Mouse (Mus musculus) heart, adult 8-10 months (tissue): ENCODE measurements around the gene Gm20388. TPM values are rescaled to one million over a fixed set of nuclear protein-coding genes. Genes with fewer than 3 reads are reported as not detected.

Experiments used
- DNase-seq: peaks from one replicate; pipeline ENCODE4 v3.0.0; 2022; ENCODE audit warnings: low spot score
- total RNA-seq, 4 experiments: library from RNA; stranded (reverse); gene quantifications; 2 replicates each; pipeline ENCODE4 v1.2.4; 2022

The Gm20388 gene
- total RNA-seq, 4 experiments from 2014 or later, result 4.2 to 6.7 TPM; not detected in 2

- no peak for DNase-seq
These were observed 134.3 kb downstream of the Gm20388 start for GRCm38 (mm10) chr8:120044907-120045306.

GRCm38 (mm10) chr8:120045471-120045870 lies 134.8 kb downstream of the Gm20388 start:
- DNase-seq, result no peak

- peak; percentile 88 for DNase-seq
These were observed 135.8 kb downstream of the Gm20388 start for GRCm38 (mm10) chr8:120046258-120047020.

GRCm38 (mm10) chr8:120049949-120050348 lies 139.3 kb downstream of the Gm20388 start:
- no peak for DNase-seq

- DNase-seq, result no peak
These were observed 139.7 kb downstream of the Gm20388 start for GRCm38 (mm10) chr8:120050376-120050775.

GRCm38 (mm10) chr8:120051006-120051405 lies 140.4 kb downstream of the Gm20388 start:
- no peak for DNase-seq

- no peak for DNase-seq
These were observed 141.3 kb downstream of the Gm20388 start for GRCm38 (mm10) chr8:120051908-120052307.

GRCm38 (mm10) chr8:120052318-120052717 lies 141.7 kb downstream of the Gm20388 start:
- DNase-seq, result no peak

- no peak for DNase-seq
These were observed 144.2 kb downstream of the Gm20388 start for GRCm38 (mm10) chr8:120054833-120055232.

GRCm38 (mm10) chr8:120057078-120057477 lies 146.4 kb downstream of the Gm20388 start:
- DNase-seq, result no peak

GRCm38 (mm10) chr8:120062742-120063141 lies 152.1 kb downstream of the Gm20388 start:
- DNase-seq, result no peak

- DNase-seq, result no peak
These were observed 152.7 kb downstream of the Gm20388 start for GRCm38 (mm10) chr8:120063326-120063725.

- no peak for DNase-seq
These were observed 155.0 kb downstream of the Gm20388 start for GRCm38 (mm10) chr8:120065611-120066010.

- no peak for DNase-seq
These were observed 155.6 kb downstream of the Gm20388 start for GRCm38 (mm10) chr8:120066226-120066625.

- peak; percentile 83 for DNase-seq
These were observed 157.5 kb downstream of the Gm20388 start for GRCm38 (mm10) chr8:120067936-120068668.

GRCm38 (mm10) chr8:120071684-120072083 lies 161.0 kb downstream of the Gm20388 start:
- DNase-seq, result peak; percentile 85

- no peak for DNase-seq
These were observed 161.6 kb downstream of the Gm20388 start for GRCm38 (mm10) chr8:120072259-120072658.

GRCm38 (mm10) chr8:120072827-120073226 lies 162.2 kb downstream of the Gm20388 start:
- DNase-seq, result peak; percentile 34

GRCm38 (mm10) chr8:120074516-120074915 lies 163.9 kb downstream of the Gm20388 start:
- no peak for DNase-seq

GRCm38 (mm10) chr8:120075347-120075746 lies 164.7 kb downstream of the Gm20388 start:
- DNase-seq, result no peak

GRCm38 (mm10) chr8:120078080-120078479 lies 167.4 kb downstream of the Gm20388 start:
- peak; percentile 56 for DNase-seq

- no peak for DNase-seq
These were observed 168.7 kb downstream of the Gm20388 start for GRCm38 (mm10) chr8:120079361-120079760.

- no peak for DNase-seq
These were observed 172.6 kb downstream of the Gm20388 start for GRCm38 (mm10) chr8:120083261-120083660.
